Mouse (Mus musculus) lung, postnatal 0 days (tissue): Measurements from ENCODE around the gene Gxylt1. TPM values are rescaled to one million over a fixed set of nuclear protein-coding genes. Genes with fewer than 3 reads are reported as not detected.
A peak's percentile ranks its signal among the peaks of the same experiment; 100 is the strongest.

Experiments used
- ATAC-seq: fragments of 200-750 bp; cut with Nextera tagmentation; 2 replicates; pipeline ENCODE4 v1.8.0; 2017; ENCODE audit warnings: moderate library complexity
- DNase-seq: peaks from one replicate; pipeline ENCODE4 v3.0.0-alpha.2; 2016; ENCODE audit warnings: low spot score
- H3K27ac ChIP-seq: fragments of 300-500 bp; sonication (generic); 2 replicates; pipeline ENCODE4 v1.5.1; 2014; ENCODE audit warnings: antibody characterized with exemption, mild to moderate bottlenecking, low read length, mixed read lengths
- H3K27me3 ChIP-seq: fragments of 300-500 bp; sonication (generic); replicated peaks from 2 replicates; pipeline ENCODE4 v1.6.1; 2014; ENCODE audit warnings: low read length, mixed read lengths; ENCODE audit not compliant: insufficient read depth
- H3K36me3 ChIP-seq: fragments of 300-500 bp; sonication (generic); 2 replicates; pipeline ENCODE4 v1.6.1; 2014; ENCODE audit warnings: low read length, mixed read lengths; ENCODE audit not compliant: insufficient read depth
- H3K4me1 ChIP-seq: fragments of 300-500 bp; sonication (generic); 2 replicates; pipeline ENCODE4 v1.6.1; 2014; ENCODE audit warnings: antibody characterized with exemption, low read depth, low read length, mixed read lengths; ENCODE audit not compliant: insufficient read depth
- H3K4me2 ChIP-seq: fragments of 300-500 bp; sonication (generic); replicated peaks from 2 replicates; pipeline ENCODE4 v1.6.1; 2014; ENCODE audit warnings: low read depth, mild to moderate bottlenecking, low read length, moderate library complexity, mixed read lengths
- H3K4me3 ChIP-seq: fragments of 300-500 bp; sonication (generic); 2 replicates; pipeline ENCODE4 v1.5.1; 2014; ENCODE audit warnings: low read depth, low read length
- H3K9ac ChIP-seq: fragments of 300-500 bp; sonication (generic); replicated peaks from 2 replicates; pipeline ENCODE4 v1.6.1; 2014; ENCODE audit warnings: low read depth, mild to moderate bottlenecking
- H3K9me3 ChIP-seq: fragments of 300-500 bp; sonication (generic); 2 replicates; pipeline ENCODE4 v1.6.1; 2016; ENCODE audit warnings: low read length, mixed read lengths
- CTCF ChIP-seq: IDR thresholded peaks from 2 replicates; pipeline ENCODE4 v1.5.1; 2016; ENCODE audit warnings: antibody characterized with exemption, mild to moderate bottlenecking
- EP300 ChIP-seq: IDR thresholded peaks from 2 replicates; pipeline ENCODE4 v1.6.1; 2016; ENCODE audit warnings: antibody characterized with exemption, mild to moderate bottlenecking, control low read depth
- WGBS: fragments of 180-500 bp; shearing (Covaris S2); extraction: QIAGEN DNeasy Blood & Tissue Kit; methylation state at CpG from one replicate; pipeline ENCODE4 v1.1.7; 2014; 5-methylcytosine and 5-hydroxymethylcytosine counted together
- polyA plus RNA-seq: library from polyadenylated mRNA; unstranded; fragments of >200 nt; fragmentation: Nextera tagmentation; extraction: Ambion mirVana; gene quantifications from 2 replicates; pipeline ENCODE4 v1.2.1, GENCODE M21; 2015

The Gxylt1 gene
- polyA plus RNA-seq, 1 experiment from 2014 or later: 6.9 TPM

GRCm38 (mm10) chr15:93273788-93274678 is 946 bp downstream of the Gxylt1 start:
- WGBS: 38% methylated on average over 19 of the region's 19 CpGs
- H3K4me2 ChIP-seq: peak overlapping the region; percentile 77
- no peak for TF ChIP-seq CTCF
- TF ChIP-seq EP300: no peak
- no peaks in the 10 kb centered on the region for H3K9me3 ChIP-seq
- DNase-seq: peak; percentile 53
- no peaks in the 10 kb centered on the region for H3K27me3 ChIP-seq
- peak overlapping the region; percentile 79 for H3K4me3 ChIP-seq
- H3K36me3 ChIP-seq: no peaks in the 10 kb centered on the region
- H3K27ac ChIP-seq: peak overlapping the region; percentile 85
- peaks cover 17% of the 10 kb centered on the region for H3K4me1 ChIP-seq
- no peak for ATAC-seq
- H3K9ac ChIP-seq: peak overlapping the region; percentile 71

DNA sequence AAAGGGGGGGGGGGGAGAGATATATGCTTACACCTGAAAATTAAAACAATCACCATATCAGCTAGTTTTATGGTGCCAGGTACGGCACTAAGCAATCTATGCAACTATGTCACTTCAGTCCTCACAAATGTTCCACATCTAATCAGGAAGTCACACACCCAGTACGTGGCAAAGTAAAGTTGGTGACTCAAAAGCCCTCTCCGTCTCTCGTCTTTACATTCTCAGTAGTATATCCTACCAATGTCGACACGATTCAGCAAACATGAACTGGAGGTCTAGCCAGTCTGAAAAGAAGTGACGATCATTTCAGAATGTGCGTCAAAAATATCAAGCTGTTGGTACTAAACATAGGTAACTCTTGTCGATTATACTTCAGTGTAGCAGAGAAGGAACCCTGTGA is 2.0 kb downstream of the Gxylt1 start:
- Histone ChIP-seq H3K27me3 (no peaks in the 10 kb centered on the region), H3K4me3 (no peak overlapping the region), H3K9ac (no peak overlapping the region), H3K4me1 (peaks cover 17% of the 10 kb centered on the region), H3K27ac (peak overlapping the region; percentile 11; the same call in 1 of the 2 replicates), H3K4me2 (0 out of 2 replicates have a peak overlapping the region, but pooled peaks have one; percentile 0), H3K9me3 (no peaks in the 10 kb centered on the region), H3K36me3 (no peaks in the 10 kb centered on the region)
- DNase-seq: peak; percentile 19
- no peak for TF ChIP-seq EP300
- ATAC-seq: no peak
- WGBS: 63% methylated on average over 9 of the region's 9 CpGs

DNA sequence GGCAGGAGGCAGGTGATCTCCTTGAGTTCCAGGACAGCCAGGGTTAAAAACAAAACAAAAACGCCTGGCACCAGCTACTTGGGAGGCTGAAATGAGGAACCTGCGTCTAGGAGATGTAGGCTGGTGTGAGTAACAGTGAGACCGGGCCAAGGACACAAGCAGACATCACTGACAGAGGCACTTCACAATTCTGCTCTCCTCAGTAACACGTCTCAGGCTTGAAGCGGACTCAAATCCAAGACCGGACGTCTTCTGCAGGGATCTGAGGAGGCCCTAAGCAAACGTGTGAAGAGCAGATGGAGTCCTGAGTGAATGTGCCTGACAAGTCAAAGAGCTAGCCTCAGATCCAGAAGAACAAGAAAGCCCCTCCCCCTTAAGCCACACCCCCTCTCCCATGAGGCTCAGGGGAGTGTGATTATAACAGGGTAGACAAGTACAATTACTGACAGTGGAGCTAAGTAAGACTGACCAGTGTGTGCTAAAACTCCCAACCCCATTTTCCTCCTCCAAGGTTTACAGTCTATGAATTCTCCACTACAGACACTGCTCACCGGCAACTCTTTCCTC is 4.6 kb downstream of the Gxylt1 start:
- H3K27me3 ChIP-seq: no peaks in the 10 kb centered on the region
- no peaks in the 10 kb centered on the region for H3K36me3 ChIP-seq
- no peak for ATAC-seq
- DNase-seq: no peak
- H3K9ac ChIP-seq: no peak overlapping the region
- no peaks in the 10 kb centered on the region for H3K9me3 ChIP-seq
- no peak for TF ChIP-seq EP300
- TF ChIP-seq CTCF: no peak
- no peak overlapping the region for H3K27ac ChIP-seq
- 57% methylated on average over 9 of the region's 9 CpGs for WGBS
- H3K4me1 ChIP-seq: peaks cover 8% of the 10 kb centered on the region
- no peak overlapping the region for H3K4me3 ChIP-seq
- no peak overlapping the region for H3K4me2 ChIP-seq

DNA sequence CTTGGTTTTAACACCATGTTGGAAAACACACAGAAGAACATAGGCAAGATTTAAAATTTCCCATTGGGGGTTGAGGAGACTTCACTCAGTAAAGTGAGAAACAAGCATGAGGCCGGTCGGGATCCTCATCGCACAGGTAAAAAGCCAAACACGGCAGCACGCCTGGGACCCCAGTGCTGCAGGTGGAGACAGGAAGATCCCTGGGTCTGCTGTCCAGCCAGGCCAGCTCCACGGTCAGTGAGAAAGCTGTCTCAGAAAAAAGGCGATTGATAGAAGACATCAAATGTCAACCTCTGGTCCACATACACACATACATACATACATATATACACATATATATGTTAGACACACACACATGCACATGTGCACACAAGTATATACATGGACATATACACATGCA is 5.4 kb downstream of the Gxylt1 start:
- TF ChIP-seq EP300 (no peak), CTCF (no peak)
- H3K27ac ChIP-seq: no peak overlapping the region
- peaks cover 8% of the 10 kb centered on the region for H3K4me1 ChIP-seq
- DNase-seq (no peak), ATAC-seq (no peak)
- H3K36me3 ChIP-seq: no peaks in the 10 kb centered on the region
- H3K9me3 ChIP-seq: no peaks in the 10 kb centered on the region
- no peak overlapping the region for H3K4me3 ChIP-seq
- 92% methylated on average over 7 of the region's 7 CpGs for WGBS
- no peak overlapping the region for H3K4me2 ChIP-seq
- H3K27me3 ChIP-seq: no peaks in the 10 kb centered on the region
- no peak overlapping the region for H3K9ac ChIP-seq

DNA sequence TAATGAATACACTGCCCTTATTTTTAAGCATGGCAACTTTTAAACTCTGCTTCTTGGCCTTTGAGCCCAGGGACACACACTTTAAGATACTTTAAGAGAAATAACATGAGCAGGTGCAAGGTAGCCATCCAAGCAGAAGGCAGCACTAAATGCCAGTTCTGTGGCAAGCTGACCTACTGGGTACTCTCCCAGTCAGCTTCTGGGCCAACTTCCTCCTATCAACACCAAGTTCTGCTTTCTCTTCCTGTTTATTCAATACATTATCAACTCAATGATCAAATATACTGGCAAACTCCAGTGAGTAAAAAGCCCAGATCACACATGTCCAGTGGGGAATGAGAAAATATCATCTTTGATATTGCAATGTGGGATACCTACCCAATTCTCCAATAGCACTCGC is 7.0 kb downstream of the Gxylt1 start:
- WGBS: 100% methylated on average over 1 of the region's 1 CpGs
- Histone ChIP-seq H3K36me3 (no peaks in the 10 kb centered on the region), H3K9ac (no peak overlapping the region), H3K27me3 (no peaks in the 10 kb centered on the region), H3K4me3 (no peak overlapping the region), H3K4me1 (no peaks in the 10 kb centered on the region; the same call in 1 of the 2 replicates), H3K9me3 (no peaks in the 10 kb centered on the region), H3K27ac (no peak overlapping the region), H3K4me2 (no peak overlapping the region)
- DNase-seq (peak; percentile 19), ATAC-seq (no peak)
- TF ChIP-seq CTCF (no peak), EP300 (no peak)

GRCm38 (mm10) chr15:93267479-93267878 is 7.5 kb downstream of the Gxylt1 start:
- DNase-seq (no peak), ATAC-seq (no peak)
- 79% methylated on average over 8 of the region's 8 CpGs for WGBS
- no peak overlapping the region for H3K4me2 ChIP-seq
- no peaks in the 10 kb centered on the region for H3K9me3 ChIP-seq
- H3K9ac ChIP-seq: no peak overlapping the region
- no peak overlapping the region for H3K27ac ChIP-seq
- no peak for TF ChIP-seq EP300
- TF ChIP-seq CTCF: no peak
- H3K4me3 ChIP-seq: no peak overlapping the region
- H3K4me1 ChIP-seq: peaks cover 3% of the 10 kb centered on the region; the same call in 1 of the 2 replicates
- no peaks in the 10 kb centered on the region for H3K27me3 ChIP-seq
- no peaks in the 10 kb centered on the region for H3K36me3 ChIP-seq
